Mouse (Mus musculus) hindbrain, embryonic 16.5 days (tissue): ENCODE data around the gene Card19. TPM values are rescaled to one million over a fixed set of nuclear protein-coding genes. Genes with fewer than 3 reads are reported as not detected.

Experiments
- ATAC-seq: fragments of 200-750 bp; cut with Nextera tagmentation; 2 replicates; pipeline ENCODE4 v1.8.0; 2017; ENCODE audit warnings: moderate TSS enrichment, moderate library complexity
- H3K27ac ChIP-seq: fragments of 300-500 bp; sonication (generic); 2 replicates; pipeline ENCODE4 v1.5.1; 2014; ENCODE audit warnings: low read depth, mild to moderate bottlenecking, control low read depth, low read length, moderate library complexity
- H3K27me3 ChIP-seq: fragments of 300-500 bp; sonication (generic); replicated peaks from 2 replicates; pipeline ENCODE4 v1.6.1; 2014; ENCODE audit warnings: low read length; ENCODE audit not compliant: control insufficient read depth, insufficient read depth
- H3K36me3 ChIP-seq: fragments of 300-500 bp; sonication (generic); 2 replicates; pipeline ENCODE4 v1.6.1; 2014; ENCODE audit warnings: mild to moderate bottlenecking, low read length, moderate library complexity, mixed read lengths; ENCODE audit not compliant: control insufficient read depth, insufficient read depth
- H3K4me1 ChIP-seq: fragments of 300-500 bp; sonication (generic); 2 replicates; pipeline ENCODE4 v1.6.1; 2014; ENCODE audit warnings: low read depth, low read length; ENCODE audit not compliant: control insufficient read depth, insufficient read depth
- H3K4me2 ChIP-seq: fragments of 300-500 bp; sonication (generic); 2 replicates; pipeline ENCODE4 v1.6.1; 2014; ENCODE audit warnings: mild to moderate bottlenecking, low read length, control low read depth, moderate library complexity
- H3K4me3 ChIP-seq: fragments of 300-500 bp; sonication (generic); 2 replicates; pipeline ENCODE4 v1.5.1; 2014; ENCODE audit warnings: mild to moderate bottlenecking, low read length, control low read depth, moderate library complexity
- H3K9ac ChIP-seq: fragments of 300-500 bp; sonication (generic); 2 replicates; pipeline ENCODE4 v1.6.1; 2014; ENCODE audit warnings: low read depth, mild to moderate bottlenecking, control low read depth, low read length, moderate library complexity
- H3K9me3 ChIP-seq: fragments of 300-500 bp; sonication (generic); 2 replicates; pipeline ENCODE4 v1.6.1; 2014; ENCODE audit warnings: mild to moderate bottlenecking, low read length, moderate library complexity; ENCODE audit not compliant: control insufficient read depth
- WGBS: fragments of 180-500 bp; shearing (Covaris S2); extraction: QIAGEN DNeasy Blood & Tissue Kit; methylation state at CpG from one replicate; pipeline ENCODE4 v1.1.7; 2014; 5-methylcytosine and 5-hydroxymethylcytosine counted together
- polyA plus RNA-seq: library from polyadenylated mRNA; unstranded; fragments of >200 nt; fragmentation: Nextera tagmentation; extraction: Ambion mirVana; gene quantifications from 2 replicates; pipeline ENCODE4 v1.2.1, GENCODE M21; 2015

The Card19 gene
- polyA plus RNA-seq, 1 experiment from 2014 or later = 37.7 TPM

- H3K27me3 ChIP-seq = peaks cover 8% of the 10 kb centered on the region; the same call in 1 of the 2 replicates
- H3K27ac ChIP-seq = no peak overlapping the region
- no peak for ATAC-seq
- no peak overlapping the region for H3K9ac ChIP-seq
- 55% methylated on average over 9 of the region's 9 CpGs for WGBS
- H3K4me2 ChIP-seq = no peak overlapping the region; the same call in 1 of the 2 replicates
- H3K36me3 ChIP-seq = no peaks in the 10 kb centered on the region
- no peak overlapping the region for H3K4me3 ChIP-seq
- H3K9me3 ChIP-seq = peaks cover 3% of the 10 kb centered on the region; the same call in 1 of the 2 replicates
- peaks cover 29% of the 10 kb centered on the region for H3K4me1 ChIP-seq
These were observed 1.1 kb upstream of the Card19 start for GRCm38 (mm10) chr13:49216808-49217561.

DNA sequence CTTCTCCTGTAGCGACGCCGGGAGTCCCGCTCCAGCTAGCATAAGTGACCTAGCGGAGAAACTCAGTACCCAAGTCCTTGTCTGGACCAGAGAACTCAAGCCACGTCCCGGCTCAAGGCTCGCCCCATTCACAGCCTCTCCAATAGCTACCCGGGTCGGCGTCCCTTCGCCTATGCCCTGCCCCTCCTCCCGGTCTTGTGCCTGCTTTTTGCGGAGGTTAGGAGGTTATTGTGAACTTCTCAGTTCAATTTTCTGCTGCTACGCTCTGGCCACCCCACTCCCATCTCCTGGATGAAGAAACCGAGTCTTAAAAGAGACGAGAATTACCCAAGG lies 349 bp upstream of the Card19 start:
- Histone ChIP-seq H3K9me3 (peaks cover 3% of the 10 kb centered on the region; the same call in 1 of the 2 replicates), H3K4me2 (peak overlapping the region; percentile 90), H3K36me3 (no peaks in the 10 kb centered on the region), H3K4me3 (peak overlapping the region; percentile 88), H3K27ac (peak overlapping the region; percentile 16; the same call in 1 of the 2 replicates), H3K4me1 (peaks cover 35% of the 10 kb centered on the region), H3K27me3 (peaks cover 8% of the 10 kb centered on the region; the same call in 1 of the 2 replicates), H3K9ac (peak overlapping the region; percentile 87)
- WGBS = 2% methylated on average over 17 of the region's 17 CpGs
- ATAC-seq = no peak; the same call in 1 of the 2 replicates

GRCm38 (mm10) chr13:49215128-49215503 lies 721 bp downstream of the Card19 start:
- no peaks in the 10 kb centered on the region for H3K9me3 ChIP-seq
- peak overlapping the region; percentile 88 for H3K4me3 ChIP-seq
- peaks cover 35% of the 10 kb centered on the region for H3K4me1 ChIP-seq
- no peaks in the 10 kb centered on the region for H3K36me3 ChIP-seq
- no peak; the same call in 1 of the 2 replicates for ATAC-seq
- H3K27me3 ChIP-seq = peaks cover 8% of the 10 kb centered on the region; the same call in 1 of the 2 replicates
- H3K27ac ChIP-seq = no peak overlapping the region; the same call in 1 of the 2 replicates
- 10% methylated on average over 5 of the region's 5 CpGs for WGBS
- H3K4me2 ChIP-seq = peak overlapping the region; percentile 90
- H3K9ac ChIP-seq = peak overlapping the region; percentile 87

- WGBS = 66% methylated on average over 3 of the region's 3 CpGs
- peaks cover 8% of the 10 kb centered on the region; the same call in 1 of the 2 replicates for H3K27me3 ChIP-seq
- H3K36me3 ChIP-seq = no peaks in the 10 kb centered on the region
- no peaks in the 10 kb centered on the region for H3K9me3 ChIP-seq
- 0 out of 2 replicates have a peak overlapping the region, but pooled peaks have one; percentile 12 for H3K27ac ChIP-seq
- peaks cover 35% of the 10 kb centered on the region for H3K4me1 ChIP-seq
- no peak for ATAC-seq
- no peak overlapping the region for H3K9ac ChIP-seq
- H3K4me2 ChIP-seq = peak overlapping the region; percentile 90
- no peak overlapping the region; the same call in 1 of the 2 replicates for H3K4me3 ChIP-seq
These were observed 1.4 kb downstream of the Card19 start for GRCm38 (mm10) chr13:49214454-49214853.

GRCm38 (mm10) chr13:49213531-49213932 lies 2.3 kb downstream of the Card19 start:
- no peak overlapping the region for H3K4me2 ChIP-seq
- H3K27ac ChIP-seq = peak overlapping the region; percentile 55
- H3K9ac ChIP-seq = peak overlapping the region; percentile 11
- ATAC-seq = no peak
- no peaks in the 10 kb centered on the region for H3K36me3 ChIP-seq
- peaks cover 35% of the 10 kb centered on the region for H3K4me1 ChIP-seq
- H3K4me3 ChIP-seq = no peak overlapping the region
- 52% methylated on average over 4 of the region's 4 CpGs for WGBS
- no peaks in the 10 kb centered on the region for H3K9me3 ChIP-seq
- H3K27me3 ChIP-seq = peaks cover 8% of the 10 kb centered on the region; the same call in 1 of the 2 replicates

DNA sequence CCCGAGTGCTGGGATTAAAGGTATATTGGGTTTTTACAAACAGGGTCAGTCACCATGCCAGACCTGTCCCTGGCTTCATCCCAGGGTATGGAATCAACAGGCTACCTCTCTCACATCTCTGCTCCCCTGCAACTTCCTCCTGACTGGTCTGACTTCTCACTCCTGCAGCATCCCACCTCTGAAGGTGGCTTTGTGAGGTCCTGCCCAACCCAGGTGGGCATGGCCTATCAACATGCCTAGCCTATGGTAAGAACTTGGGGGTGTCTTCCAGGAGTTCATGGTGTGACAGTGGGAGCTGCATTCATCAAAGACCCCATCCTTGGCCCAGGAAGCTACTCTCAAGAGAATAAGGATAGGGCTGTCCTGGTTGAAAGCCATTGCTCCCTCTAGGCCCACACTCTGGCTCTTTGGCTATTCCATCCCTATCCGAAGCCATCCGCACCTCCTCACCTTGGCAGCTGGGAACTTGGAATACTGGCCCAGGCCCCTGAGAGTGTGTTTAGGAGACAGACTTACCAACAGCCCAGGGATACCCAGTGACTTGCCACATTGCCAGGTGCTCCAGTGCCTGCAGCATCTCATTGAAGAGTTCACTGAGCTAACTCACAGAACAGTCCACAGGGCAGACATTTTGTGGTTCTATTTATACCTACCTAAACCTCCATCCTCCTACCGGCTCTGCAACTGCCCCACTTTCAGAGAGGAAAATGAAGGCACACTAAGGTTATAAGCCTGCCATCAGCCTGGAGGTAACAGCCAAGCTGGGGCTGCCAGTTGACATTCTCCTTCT lies 2.9 kb downstream of the Card19 start:
- Histone ChIP-seq H3K9ac (peak overlapping the region; percentile 11; the same call in 1 of the 2 replicates), H3K9me3 (no peaks in the 10 kb centered on the region), H3K4me2 (no peak overlapping the region), H3K4me3 (no peak overlapping the region), H3K27ac (peak overlapping the region; percentile 55; the same call in 1 of the 2 replicates), H3K36me3 (no peaks in the 10 kb centered on the region), H3K4me1 (peaks cover 35% of the 10 kb centered on the region), H3K27me3 (peaks cover 8% of the 10 kb centered on the region; the same call in 1 of the 2 replicates)
- ATAC-seq = no peak
- WGBS = 84% methylated on average over 4 of the region's 4 CpGs

DNA sequence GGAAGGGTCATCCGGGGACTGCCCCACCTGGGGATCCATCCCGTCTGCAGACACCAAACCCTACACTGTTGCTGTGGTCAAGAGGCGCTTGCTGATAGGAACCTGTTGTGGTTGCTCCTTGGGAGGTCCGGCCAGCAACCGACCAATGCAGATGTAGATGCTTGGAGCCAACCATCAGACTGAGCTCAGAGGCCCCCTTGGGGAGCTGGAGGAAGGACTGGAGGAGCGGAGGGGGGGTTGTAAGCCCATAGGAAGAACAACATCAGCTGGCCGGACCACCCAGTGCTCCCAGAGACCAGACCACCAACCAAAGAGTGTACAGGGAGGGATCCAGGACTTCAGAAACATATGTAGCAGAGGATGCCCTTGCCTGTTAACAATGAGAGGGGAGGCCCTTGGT lies 6.5 kb downstream of the Card19 start:
- 72% methylated on average over 7 of the region's 7 CpGs for WGBS
- Histone ChIP-seq H3K27me3 (no peaks in the 10 kb centered on the region), H3K27ac (no peak overlapping the region), H3K4me3 (no peak overlapping the region), H3K9ac (no peak overlapping the region), H3K9me3 (no peaks in the 10 kb centered on the region), H3K36me3 (no peaks in the 10 kb centered on the region), H3K4me1 (peaks cover 18% of the 10 kb centered on the region), H3K4me2 (no peak overlapping the region)
- no peak for ATAC-seq

GRCm38 (mm10) chr13:49206341-49206740 lies 9.5 kb downstream of the Card19 start:
- H3K4me3 ChIP-seq = no peak overlapping the region
- peaks cover 3% of the 10 kb centered on the region; the same call in 1 of the 2 replicates for H3K36me3 ChIP-seq
- peaks cover 2% of the 10 kb centered on the region; the same call in 1 of the 2 replicates for H3K4me1 ChIP-seq
- ATAC-seq = no peak
- H3K27me3 ChIP-seq = no peaks in the 10 kb centered on the region
- WGBS = 96% methylated on average over 2 of the region's 2 CpGs
- H3K27ac ChIP-seq = no peak overlapping the region
- no peak overlapping the region for H3K9ac ChIP-seq
- H3K9me3 ChIP-seq = no peaks in the 10 kb centered on the region
- H3K4me2 ChIP-seq = no peak overlapping the region
